Mouse (Mus musculus) myocyte (in vitro differentiated cells): ENCODE measurements around the gene Hoxd1. TPM values are rescaled to one million over a fixed set of nuclear protein-coding genes. Genes with fewer than 3 reads are reported as not detected.

Experiments used
- H3K27me3 ChIP-seq: one replicate; pipeline ENCODE4 v1.6.1; 2011; ENCODE audit not compliant: control insufficient read depth, insufficient read depth, insufficient read length
- H3K36me3 ChIP-seq: one replicate; pipeline ENCODE4 v1.6.1; 2011; ENCODE audit not compliant: control insufficient read depth, insufficient read depth
- H3K4me2 ChIP-seq: one replicate; pipeline ENCODE4 v1.6.1; 2011; ENCODE audit warnings: low read depth, control low read depth
- H3K4me3 ChIP-seq: one replicate; pipeline ENCODE4 v1.5.1; 2011; ENCODE audit warnings: mild to moderate bottlenecking, control low read depth, moderate library complexity
- H3K79me2 ChIP-seq: one replicate; pipeline ENCODE4 v1.6.1; 2011; ENCODE audit not compliant: control insufficient read depth, insufficient read depth
- H3ac ChIP-seq: one replicate; pipeline ENCODE4 v1.6.1; 2011; ENCODE audit not compliant: control insufficient read depth, insufficient read length
- CEBPB ChIP-seq: IDR thresholded peaks from 2 replicates; pipeline ENCODE4 v1.6.1; 2011; ENCODE audit warnings: mild to moderate bottlenecking, moderate library complexity; ENCODE audit not compliant: poor library complexity, insufficient read depth, severe bottlenecking
- E2F4 ChIP-seq: IDR thresholded peaks from one replicate; pipeline ENCODE4 v1.6.1; 2011; ENCODE audit warnings: mild to moderate bottlenecking, control low read depth, moderate library complexity; ENCODE audit not compliant: insufficient read depth
- MAX ChIP-seq: IDR thresholded peaks from one replicate; pipeline ENCODE4 v1.6.1; 2011; ENCODE audit warnings: low read depth, mild to moderate bottlenecking, control low read depth
- MYOD1 ChIP-seq, 3 experiments: IDR thresholded peaks; one replicate each; pipeline ENCODE4 v1.6.1; 2011; ENCODE audit warnings: control low read depth in 2 of 3, low read depth in 2 of 3, mild to moderate bottlenecking in 2 of 3, moderate library complexity in 1 of 3; ENCODE audit not compliant: insufficient read length in 2 of 3, control insufficient read depth in 1 of 3
- MYOG ChIP-seq, 3 experiments: IDR thresholded peaks; one replicate each; pipeline ENCODE4 v1.6.1; 2011; ENCODE audit warnings: control low read depth in 2 of 3, low read depth in 2 of 3, mild to moderate bottlenecking in 2 of 3; ENCODE audit not compliant: insufficient read length in 2 of 3, control insufficient read depth in 1 of 3, insufficient read depth in 1 of 3
- POLR2A ChIP-seq: IDR thresholded peaks from one replicate; pipeline ENCODE4 v1.6.1; 2011; ENCODE audit warnings: low read depth, mild to moderate bottlenecking, control low read depth, moderate library complexity; ENCODE audit not compliant: insufficient read length
- POLR2AphosphoS2 ChIP-seq: IDR thresholded peaks from one replicate; pipeline ENCODE4 v1.6.1; 2011; ENCODE audit warnings: low read depth, control low read depth; ENCODE audit not compliant: insufficient read length
- REST ChIP-seq: IDR thresholded peaks from one replicate; pipeline ENCODE4 v1.6.1; 2011; ENCODE audit warnings: mild to moderate bottlenecking, control low read depth, moderate library complexity; ENCODE audit not compliant: insufficient read depth, insufficient read length
- SRF ChIP-seq: IDR thresholded peaks from one replicate; pipeline ENCODE4 v1.6.1; 2011; ENCODE audit warnings: low read depth; ENCODE audit not compliant: control insufficient read depth, insufficient read length
- TCF12 ChIP-seq: IDR thresholded peaks from one replicate; pipeline ENCODE4 v1.6.1; 2011; ENCODE audit warnings: mild to moderate bottlenecking, control low read depth; ENCODE audit not compliant: poor library complexity, insufficient read depth, severe bottlenecking
- TCF3 ChIP-seq: IDR thresholded peaks from one replicate; pipeline ENCODE4 v1.6.1; 2011; ENCODE audit warnings: low read depth, control low read depth; ENCODE audit not compliant: insufficient read length
- USF1 ChIP-seq: IDR thresholded peaks from one replicate; pipeline ENCODE4 v1.6.1; 2011; ENCODE audit warnings: low read depth, mild to moderate bottlenecking, control low read depth, moderate library complexity
- polyA plus RNA-seq: library from polyadenylated mRNA; unstranded; fragments of >200 nt; fragmentation: generic; extraction: Trizol; gene quantifications from one replicate; pipeline ENCODE4 v1.2.1, GENCODE M21; 2012; ENCODE audit warnings: missing spikeins

The Hoxd1 gene
- polyA plus RNA-seq, 1 experiment, result not detected

DNA sequence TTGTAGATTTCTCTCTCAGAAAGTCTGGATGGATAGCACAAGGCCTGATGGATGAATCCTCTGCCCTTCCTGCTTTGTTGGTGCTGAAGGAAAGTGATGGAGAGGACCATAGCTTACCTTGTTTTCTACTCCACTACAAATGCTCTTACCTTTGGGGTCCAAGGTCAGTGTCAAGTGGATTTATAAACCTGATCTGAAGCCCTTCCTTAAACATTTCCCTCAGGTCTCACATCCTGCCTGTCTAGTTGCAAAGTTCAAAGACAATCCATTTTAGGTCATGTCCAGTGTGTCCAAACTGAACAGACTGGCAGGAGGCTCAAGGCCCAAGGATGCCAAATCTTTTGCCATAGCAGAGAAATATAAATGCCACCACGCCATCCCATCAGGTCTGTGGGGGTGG, 10.9 kb upstream of the Hoxd1 start:
- TF ChIP-seq REST (no peak), POLR2A (no peak), MYOG (IDR thresholded peaks at IDR 0.05; ENCODE audit: control insufficient read depth in 1 of 3, insufficient read depth in 1 of 3, insufficient read length in 2 of 3, low read depth in 2 of 3) (no peak), TCF12 (no peak), E2F4 (no peak), USF1 (no peak), MYOD1 (IDR thresholded peaks at IDR 0.05; ENCODE audit: control insufficient read depth in 1 of 3, insufficient read length in 2 of 3, low read depth in 2 of 3) (no peak), MAX (no peak), CEBPB (no peak), TCF3 (no peak), SRF (no peak), POLR2AphosphoS2 (no peak)
- Histone ChIP-seq H3K27me3 (peaks cover 44% of the 10 kb centered on the region), H3K79me2 (no peaks in the 10 kb centered on the region), H3ac (no peak overlapping the region), H3K36me3 (no peaks in the 10 kb centered on the region), H3K4me2 (no peak overlapping the region), H3K4me3 (no peak overlapping the region)

DNA sequence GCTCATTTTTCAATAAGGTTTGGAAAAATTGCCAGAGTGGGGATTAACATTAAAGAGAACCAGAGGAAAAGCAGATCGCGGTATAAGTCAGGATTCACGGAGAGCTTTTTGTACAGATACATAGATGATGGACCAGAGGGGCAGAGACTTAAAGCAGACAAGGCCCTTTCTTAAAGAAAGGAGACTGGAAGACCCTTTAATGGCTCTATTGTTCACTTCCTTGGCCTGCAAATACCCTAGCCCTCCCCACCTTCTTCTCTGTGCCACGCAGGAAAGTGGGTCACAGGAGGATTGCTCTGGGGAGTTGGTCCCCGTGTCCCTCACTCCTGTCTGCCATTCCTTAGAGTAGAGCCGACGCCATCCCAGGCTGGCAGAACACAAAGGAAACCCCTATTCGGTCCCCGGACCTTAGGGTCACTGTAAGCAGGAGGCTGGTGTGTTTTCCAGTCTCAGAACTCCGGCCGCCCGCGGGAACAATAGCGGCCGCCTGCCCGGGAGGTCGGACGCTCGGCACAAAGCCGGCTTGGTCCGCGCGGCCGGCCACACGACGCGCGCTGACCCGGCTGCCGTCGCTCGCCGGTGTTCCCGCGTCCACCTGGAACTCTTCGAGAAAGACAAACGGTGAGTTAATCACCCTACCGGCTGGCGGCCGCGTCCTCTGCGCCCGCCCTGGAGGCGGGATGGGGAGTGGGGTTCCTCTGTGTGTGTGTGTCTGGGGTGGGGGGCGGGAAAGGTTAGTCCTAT, 10.2 kb upstream of the Hoxd1 start:
- Histone ChIP-seq H3K4me2 (no peak overlapping the region), H3ac (no peak overlapping the region), H3K36me3 (no peaks in the 10 kb centered on the region), H3K79me2 (no peaks in the 10 kb centered on the region), H3K27me3 (peaks cover 40% of the 10 kb centered on the region), H3K4me3 (no peak overlapping the region)
- TF ChIP-seq USF1 (no peak), SRF (no peak), MAX (no peak), REST (no peak), POLR2A (no peak), TCF12 (no peak), E2F4 (no peak), TCF3 (no peak), POLR2AphosphoS2 (no peak), MYOG (IDR thresholded peaks at IDR 0.05; ENCODE audit: control insufficient read depth in 1 of 3, insufficient read depth in 1 of 3, insufficient read length in 2 of 3, low read depth in 2 of 3) (no peak), MYOD1 (IDR thresholded peaks at IDR 0.05; ENCODE audit: control insufficient read depth in 1 of 3, insufficient read length in 2 of 3, low read depth in 2 of 3) (no peak), CEBPB (no peak)

DNA sequence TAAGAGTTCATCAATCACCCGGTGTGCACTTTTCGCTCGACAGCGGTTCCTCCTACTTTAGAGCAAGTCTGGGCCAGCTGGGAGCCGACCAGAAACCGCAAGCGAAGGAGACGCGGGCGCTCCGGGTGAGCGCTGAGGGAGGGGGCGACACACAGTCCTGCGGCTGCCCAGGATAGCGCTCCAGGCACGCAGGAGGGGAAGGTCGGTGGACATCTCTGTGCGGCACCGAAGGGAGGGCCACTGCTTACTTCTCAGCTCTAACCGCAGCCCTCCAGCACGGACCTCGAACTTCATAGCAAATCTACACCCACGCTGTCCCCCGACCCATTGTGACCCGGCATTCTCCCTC, 9.6 kb upstream of the Hoxd1 start:
- Histone ChIP-seq H3K36me3 (no peaks in the 10 kb centered on the region), H3K27me3 (peaks cover 40% of the 10 kb centered on the region), H3K4me2 (no peak overlapping the region), H3K4me3 (no peak overlapping the region), H3ac (no peak overlapping the region), H3K79me2 (no peaks in the 10 kb centered on the region)
- TF ChIP-seq REST, result no peak

DNA sequence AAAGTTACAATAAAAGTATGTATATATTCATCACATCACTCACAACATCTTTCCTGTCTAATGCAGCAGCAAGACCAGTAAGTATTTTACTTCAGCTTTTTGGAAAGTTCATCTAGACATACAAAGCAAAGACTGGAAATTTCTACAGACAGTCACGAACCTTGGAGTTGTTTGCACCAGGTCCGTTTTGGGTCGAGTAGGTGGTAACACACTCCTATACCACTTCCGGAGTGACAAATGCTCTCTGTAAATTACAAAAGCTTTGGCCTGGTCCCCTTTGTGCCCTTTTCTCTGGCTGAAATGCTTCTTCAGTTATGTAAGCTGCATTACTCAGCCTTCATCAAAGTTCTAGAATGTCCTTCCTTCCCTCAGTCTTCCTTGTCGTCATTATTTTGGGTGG, 9.1 kb upstream of the Hoxd1 start:
- Histone ChIP-seq H3K4me3 (no peak overlapping the region), H3K27me3 (peaks cover 40% of the 10 kb centered on the region), H3K4me2 (no peak overlapping the region), H3K79me2 (no peaks in the 10 kb centered on the region), H3ac (no peak overlapping the region), H3K36me3 (no peaks in the 10 kb centered on the region)
- TF ChIP-seq USF1 (no peak), E2F4 (no peak), MYOD1 (IDR thresholded peaks at IDR 0.05; ENCODE audit: control insufficient read depth in 1 of 3, insufficient read length in 2 of 3, low read depth in 2 of 3) (no peak), CEBPB (no peak), TCF3 (no peak), SRF (no peak), MAX (no peak), POLR2AphosphoS2 (no peak), MYOG (IDR thresholded peaks at IDR 0.05; ENCODE audit: control insufficient read depth in 1 of 3, insufficient read depth in 1 of 3, insufficient read length in 2 of 3, low read depth in 2 of 3) (no peak), REST (no peak), POLR2A (no peak), TCF12 (no peak)

DNA sequence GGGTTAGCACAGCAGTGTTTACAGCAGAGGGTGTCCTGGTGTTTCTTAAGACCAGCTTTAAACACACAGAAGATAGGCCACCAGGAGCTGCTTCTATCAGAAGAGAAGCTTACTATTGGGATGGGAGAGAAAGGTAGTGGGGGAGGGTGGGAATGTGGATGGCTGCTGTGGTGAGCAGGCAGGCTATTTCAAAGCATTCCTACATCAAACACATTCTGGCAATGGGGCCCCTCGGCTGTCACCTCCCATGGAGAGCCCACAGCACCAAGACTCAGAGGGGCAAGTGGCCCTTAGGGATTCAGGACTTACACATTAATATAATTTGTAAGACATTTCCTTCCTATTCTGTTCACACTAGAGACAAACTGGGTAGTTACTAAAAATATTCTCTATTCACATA, 2.6 kb upstream of the Hoxd1 start:
- no peak for TF ChIP-seq TCF3
- no peak for TF ChIP-seq MAX
- no peak for TF ChIP-seq POLR2AphosphoS2
- TF ChIP-seq MYOG (IDR thresholded peaks at IDR 0.05; ENCODE audit: control insufficient read depth in 1 of 3, insufficient read depth in 1 of 3, insufficient read length in 2 of 3, low read depth in 2 of 3), result no peak
- no peak for TF ChIP-seq POLR2A
- no peak for TF ChIP-seq MYOD1 (IDR thresholded peaks at IDR 0.05; ENCODE audit: control insufficient read depth in 1 of 3, insufficient read length in 2 of 3, low read depth in 2 of 3)
- TF ChIP-seq CEBPB, result no peak
- TF ChIP-seq USF1, result no peak
- Histone ChIP-seq H3K4me3 (no peak overlapping the region), H3K79me2 (no peaks in the 10 kb centered on the region), H3K27me3 (peaks cover 10% of the 10 kb centered on the region), H3K4me2 (no peak overlapping the region), H3K36me3 (no peaks in the 10 kb centered on the region), H3ac (no peak overlapping the region)
